Mouse (Mus musculus) testis, adult 2 months (tissue): ENCODE measurements at regions not wholly inside any gene's neighbourhood (a gene's known extent, or its start where the extent isn't known, plus 50 kb on each side); places are given as distances from the start of the nearest gene placed in this dataset.

ENCODE experiments used
- H3K27ac ChIP-seq: fragments of 200-500 bp; 2 replicates; pipeline ENCODE4 v1.5.1; 2012; ENCODE audit warnings: low read depth, low read length; ENCODE audit not compliant: control insufficient read depth, insufficient read depth
- H3K27me3 ChIP-seq: fragments of 200-500 bp; 2 replicates; pipeline ENCODE4 v1.6.1; 2012; ENCODE audit warnings: mild to moderate bottlenecking, low read length, moderate library complexity; ENCODE audit not compliant: control insufficient read depth, insufficient read depth
- H3K36me3 ChIP-seq: fragments of 200-500 bp; 2 replicates; pipeline ENCODE4 v1.6.1; 2012; ENCODE audit warnings: mild to moderate bottlenecking, low read length; ENCODE audit not compliant: control insufficient read depth, insufficient read depth
- H3K4me1 ChIP-seq: fragments of 200-500 bp; 2 replicates; pipeline ENCODE4 v1.6.1; 2012; ENCODE audit warnings: low read length; ENCODE audit not compliant: control insufficient read depth, insufficient read depth
- H3K4me3 ChIP-seq: fragments of 200-500 bp; 2 replicates; pipeline ENCODE4 v1.5.1; 2012; ENCODE audit warnings: low read depth, mild to moderate bottlenecking, low read length, moderate library complexity, mixed read lengths; ENCODE audit not compliant: control insufficient read depth
- CTCF ChIP-seq: fragments of 200-500 bp; IDR thresholded peaks from 2 replicates; pipeline ENCODE4 v1.5.1; 2012; ENCODE audit warnings: low read depth, mild to moderate bottlenecking, inconsistent platforms, low read length, moderate library complexity; ENCODE audit not compliant: control insufficient read depth, insufficient read depth, insufficient replicate concordance
- POLR2A ChIP-seq: fragments of 200-500 bp; IDR thresholded peaks from 2 replicates; pipeline ENCODE4 v1.6.1; 2012; ENCODE audit warnings: low read depth, mild to moderate bottlenecking, inconsistent platforms, low read length, moderate library complexity; ENCODE audit not compliant: control insufficient read depth

GRCm38 (mm10) chr2:46297274-46297843 is 1180.2 kb upstream of the Zeb2 start:
- no peak overlapping the region for H3K27ac ChIP-seq
- H3K36me3 ChIP-seq: no peaks in the 10 kb centered on the region

DNA sequence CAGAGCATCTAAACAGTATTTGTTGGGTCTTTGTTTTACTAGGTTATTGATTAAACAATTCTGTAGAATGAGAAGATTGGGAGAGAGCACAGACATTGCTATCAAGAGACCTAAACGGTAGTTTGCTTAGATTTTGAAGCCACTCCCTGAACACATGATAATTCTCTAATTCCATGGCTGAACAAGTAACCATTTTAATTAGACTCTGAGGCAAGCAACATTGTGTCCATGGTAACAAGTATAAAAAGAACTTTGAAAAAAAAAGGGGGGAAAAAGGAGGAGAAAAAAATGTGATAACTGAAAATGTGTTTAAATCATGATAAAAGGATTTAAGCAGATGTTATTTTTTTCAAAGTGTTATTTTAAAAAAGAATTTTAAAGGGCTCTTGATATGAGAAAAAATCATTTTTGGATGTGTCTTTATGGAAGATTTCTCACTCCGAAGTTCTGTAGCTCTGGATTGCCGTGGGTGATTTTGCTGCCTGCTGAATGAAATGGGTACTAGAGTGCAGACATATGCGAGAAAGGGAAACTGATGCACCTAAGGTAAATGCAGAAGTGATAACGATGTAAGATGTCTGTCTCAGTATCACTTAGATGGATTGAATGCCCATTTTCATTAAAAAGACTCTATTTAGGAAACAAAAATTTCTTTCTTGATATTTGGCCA is 1166.9 kb upstream of the Zeb2 start:
- H3K27ac ChIP-seq: no peak overlapping the region
- no peaks in the 10 kb centered on the region for H3K27me3 ChIP-seq
- H3K4me3 ChIP-seq: no peak overlapping the region
- no peaks in the 10 kb centered on the region for H3K36me3 ChIP-seq
- TF ChIP-seq POLR2A (no peak), CTCF (no peak)
- H3K4me1 ChIP-seq: no peaks in the 10 kb centered on the region

More at GRCm38 (mm10) chr2:46297274-46297843, 1180.2 kb upstream of the Zeb2 start:
- no peak overlapping the region for H3K4me3 ChIP-seq
- TF ChIP-seq POLR2A (no peak), CTCF (no peak)
- no peaks in the 10 kb centered on the region for H3K27me3 ChIP-seq
- no peaks in the 10 kb centered on the region for H3K4me1 ChIP-seq

GRCm38 (mm10) chr2:46280822-46281221 is 1163.6 kb upstream of the Zeb2 start:
- no peaks in the 10 kb centered on the region for H3K4me1 ChIP-seq
- H3K27me3 ChIP-seq: no peaks in the 10 kb centered on the region
- TF ChIP-seq CTCF: no peak
- no peak for TF ChIP-seq POLR2A
- no peak overlapping the region for H3K4me3 ChIP-seq
- H3K36me3 ChIP-seq: no peaks in the 10 kb centered on the region
- H3K27ac ChIP-seq: no peak overlapping the region

DNA sequence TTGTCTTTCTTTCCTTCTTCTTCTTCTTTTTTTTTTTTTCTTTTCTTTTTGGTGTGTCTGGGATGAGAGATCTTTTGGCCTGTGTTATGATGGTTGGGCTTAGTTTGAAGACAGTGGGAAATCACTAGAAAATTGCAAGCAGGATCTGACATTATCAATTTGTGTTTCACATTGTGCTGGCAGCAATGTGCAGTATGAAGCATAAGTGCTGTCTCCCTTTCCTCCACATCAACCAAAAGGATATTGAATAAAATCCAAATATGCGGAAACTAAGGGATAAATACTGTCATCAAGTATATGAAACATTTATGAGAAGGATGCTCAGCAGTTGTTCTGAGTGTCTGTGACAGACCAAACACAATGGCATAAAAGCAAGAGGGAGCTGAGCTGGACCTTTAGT is 1144.4 kb upstream of the Zeb2 start:
- Histone ChIP-seq H3K36me3 (no peaks in the 10 kb centered on the region), H3K27ac (no peak overlapping the region), H3K4me1 (no peaks in the 10 kb centered on the region), H3K4me3 (no peak overlapping the region), H3K27me3 (no peaks in the 10 kb centered on the region)
- TF ChIP-seq POLR2A (no peak), CTCF (no peak)

DNA sequence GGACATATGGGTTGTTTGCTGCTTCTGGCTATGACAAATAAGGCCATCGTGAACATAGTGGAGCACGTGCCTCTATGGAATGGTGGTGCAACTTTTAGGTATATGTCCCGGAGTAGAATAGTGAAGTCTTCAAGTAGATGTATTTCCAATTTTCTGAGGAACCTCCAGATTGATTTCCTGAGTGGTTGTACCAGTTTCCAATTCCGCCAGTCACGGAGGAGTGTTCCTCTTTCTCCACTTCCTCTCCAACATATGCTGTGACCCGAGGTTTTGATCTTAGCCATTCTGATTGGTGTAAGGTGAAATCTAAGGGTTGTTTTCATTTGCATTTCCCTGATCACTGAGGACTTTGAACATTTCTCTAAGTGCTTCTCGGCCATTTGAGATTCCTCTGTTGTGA is 1134.4 kb upstream of the Zeb2 start:
- Histone ChIP-seq H3K4me3 (no peak overlapping the region), H3K27me3 (no peaks in the 10 kb centered on the region), H3K27ac (no peak overlapping the region), H3K4me1 (no peaks in the 10 kb centered on the region), H3K36me3 (no peaks in the 10 kb centered on the region)
- TF ChIP-seq POLR2A: no peak

DNA sequence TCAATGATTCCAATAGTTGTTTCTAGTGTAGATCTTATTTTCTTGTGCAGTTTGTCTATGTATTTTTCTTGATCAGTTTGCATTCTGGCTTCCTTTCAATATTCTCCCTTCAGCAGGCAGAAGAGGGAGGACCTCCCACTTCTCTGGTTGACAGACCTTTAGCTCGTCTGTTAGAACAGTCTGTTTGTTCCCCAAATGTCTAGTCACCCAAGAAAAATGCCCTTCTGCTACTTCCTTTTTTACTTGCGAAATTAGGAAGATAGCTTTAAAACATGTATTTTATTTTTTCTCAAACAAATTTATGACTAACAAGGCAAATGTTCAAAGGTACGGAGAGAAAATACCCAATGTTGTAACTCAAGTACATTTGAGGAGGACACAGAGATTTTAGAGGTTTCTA is 1128.5 kb upstream of the Zeb2 start:
- Histone ChIP-seq H3K4me3 (no peak overlapping the region), H3K4me1 (no peaks in the 10 kb centered on the region), H3K36me3 (no peaks in the 10 kb centered on the region), H3K27ac (no peak overlapping the region), H3K27me3 (no peaks in the 10 kb centered on the region)
- TF ChIP-seq POLR2A (no peak), CTCF (no peak)

DNA sequence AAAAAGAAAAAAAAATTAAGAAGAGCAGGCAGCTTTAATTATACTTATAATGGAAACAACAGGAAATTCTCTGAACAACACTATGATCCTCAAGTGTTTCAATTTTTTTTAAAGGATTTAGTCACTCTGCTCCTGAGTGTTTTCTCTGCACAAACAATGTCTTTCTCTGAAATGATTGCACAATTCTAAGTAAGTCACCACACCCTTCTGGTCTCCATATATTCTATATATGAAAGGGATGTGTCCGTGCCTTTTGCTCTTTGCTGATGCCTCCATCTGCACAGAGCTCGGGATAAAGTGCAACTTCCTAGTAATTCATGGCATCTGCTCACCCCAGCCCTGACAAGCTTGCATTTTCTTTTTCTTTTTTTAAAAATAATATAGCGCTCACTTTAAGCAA is 1127.5 kb upstream of the Zeb2 start:
- H3K27me3 ChIP-seq: no peaks in the 10 kb centered on the region
- no peak overlapping the region for H3K27ac ChIP-seq
- TF ChIP-seq CTCF (no peak), POLR2A (no peak)
- no peak overlapping the region for H3K4me3 ChIP-seq
- H3K36me3 ChIP-seq: no peaks in the 10 kb centered on the region
- H3K4me1 ChIP-seq: no peaks in the 10 kb centered on the region

DNA sequence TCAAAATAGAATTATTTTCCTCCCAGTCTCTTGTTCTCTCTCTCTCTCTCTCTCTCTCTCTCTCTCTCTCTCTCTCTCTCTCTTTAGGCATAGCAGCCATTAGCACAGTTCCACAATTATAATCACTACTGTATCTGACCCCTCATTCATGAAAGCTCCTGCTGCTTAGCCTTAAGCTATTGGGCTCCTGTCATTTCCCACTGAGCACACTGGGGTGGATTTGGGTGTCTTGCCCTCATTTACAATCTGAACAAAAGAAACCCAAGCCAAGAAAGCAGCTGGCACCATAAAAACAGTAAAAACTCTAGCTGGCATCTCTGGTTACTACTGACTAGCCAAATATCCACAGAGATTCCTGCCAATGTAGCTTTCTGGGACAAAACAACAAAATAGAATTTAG is 1125.6 kb upstream of the Zeb2 start:
- TF ChIP-seq CTCF: no peak
- no peak for TF ChIP-seq POLR2A
- H3K4me1 ChIP-seq: no peaks in the 10 kb centered on the region
- H3K27me3 ChIP-seq: no peaks in the 10 kb centered on the region
- no peak overlapping the region for H3K27ac ChIP-seq
- no peak overlapping the region for H3K4me3 ChIP-seq
- no peaks in the 10 kb centered on the region for H3K36me3 ChIP-seq
